Mouse (Mus musculus) olfactory bulb, adult 2 months (tissue): ENCODE data around the gene Dqx1.

Experiments used
- CTCF ChIP-seq: fragments of 200-500 bp; IDR thresholded peaks from 2 replicates; pipeline ENCODE4 v1.5.1; 2012; ENCODE audit warnings: low read depth, mild to moderate bottlenecking, low read length, moderate library complexity; ENCODE audit not compliant: insufficient read depth
- POLR2A ChIP-seq: fragments of 200-500 bp; IDR thresholded peaks from 2 replicates; pipeline ENCODE4 v1.6.1; 2012; ENCODE audit warnings: mild to moderate bottlenecking, low read depth, low read length, moderate library complexity; ENCODE audit not compliant: insufficient read depth

- TF ChIP-seq POLR2A (no peak), CTCF (no peak)
Observed at GRCm38 (mm10) chr6:83087926-83088260, 30.2 kb downstream of the Dqx1 start.
